Mouse (Mus musculus) MEL (cell line): Measurements from ENCODE around the gene Gm5150. TPM values are rescaled to one million over a fixed set of nuclear protein-coding genes. Genes with fewer than 3 reads are reported as not detected.
"Not testable (repeated sequence)": the region's sequence is repeated elsewhere in the genome, so short reads cannot be mapped to it uniquely, and the experiment has no call there.

Experiments used
- DNase-seq: peaks from one replicate; pipeline ENCODE4 v3.0.0; 2011; ENCODE audit warnings: low read depth, low spot score
- H3K27ac ChIP-seq: 2 replicates; pipeline ENCODE4 v1.5.1; 2012; ENCODE audit warnings: low read depth, mild to moderate bottlenecking, control low read depth, low read length, moderate library complexity; ENCODE audit not compliant: control insufficient read depth
- H3K27me3 ChIP-seq, 2 experiments: fragments of 150-350 bp in 1 of 2; sonication (generic) in 1 of 2; 2 replicates each; pipeline ENCODE4 v1.6.1; 2012; ENCODE audit warnings: low read length in 2 of 2, mild to moderate bottlenecking in 2 of 2, improper control_type of control experiment in 1 of 2, moderate library complexity in 1 of 2; ENCODE audit not compliant: insufficient read depth in 2 of 2, control insufficient read depth in 1 of 2
- H3K36me3 ChIP-seq, 2 experiments: 2 replicates each; pipeline ENCODE4 v1.6.1; 2012 to 2014; ENCODE audit warnings: low read length in 2 of 2, improper control_type of control experiment in 1 of 2, inconsistent platforms in 1 of 2, mild to moderate bottlenecking in 1 of 2; ENCODE audit not compliant: insufficient read depth in 2 of 2, control insufficient read depth in 1 of 2
- H3K4me1 ChIP-seq, 2 experiments: fragments of 150-350 bp in 1 of 2; sonication (generic) in 1 of 2; 2 replicates each; pipeline ENCODE4 v1.6.1; 2012; ENCODE audit warnings: low read length in 2 of 2, improper control_type of control experiment in 1 of 2, mild to moderate bottlenecking in 1 of 2; ENCODE audit not compliant: insufficient read depth in 2 of 2, control insufficient read depth in 1 of 2
- H3K4me3 ChIP-seq, 2 experiments: fragments of 150-350 bp in 1 of 2; sonication (generic) in 1 of 2; 2 replicates each; pipeline ENCODE4 v1.5.1; 2012; ENCODE audit warnings: low read depth in 2 of 2, low read length in 2 of 2, mild to moderate bottlenecking in 2 of 2, moderate library complexity in 2 of 2, control low read depth in 1 of 2, improper control_type of control experiment in 1 of 2; ENCODE audit not compliant: control insufficient read depth in 1 of 2, insufficient read depth in 1 of 2
- H3K79me2 ChIP-seq: 2 replicates; pipeline ENCODE4 v1.6.1; 2012; ENCODE audit warnings: mild to moderate bottlenecking, low read length, moderate library complexity; ENCODE audit not compliant: control insufficient read depth, poor library complexity, insufficient read depth
- H3K9ac ChIP-seq: 2 replicates; pipeline ENCODE4 v1.6.1; 2012; ENCODE audit warnings: low read depth, mild to moderate bottlenecking, control low read depth, low read length, moderate library complexity; ENCODE audit not compliant: control insufficient read depth, poor library complexity, severe bottlenecking
- H3K9me3 ChIP-seq: fragments of 150-350 bp; sonication (generic); replicated peaks from 2 replicates; pipeline ENCODE4 v1.6.1; 2012; ENCODE audit warnings: mild to moderate bottlenecking, low read length, improper control_type of control experiment, moderate library complexity; ENCODE audit not compliant: insufficient read depth
- BHLHE40 ChIP-seq: IDR thresholded peaks from 2 replicates; pipeline ENCODE4 v1.6.1; 2012; ENCODE audit warnings: low read depth, mild to moderate bottlenecking, inconsistent platforms, low read length, improper control_type of control experiment, borderline replicate concordance
- CHD1 ChIP-seq: IDR thresholded peaks from 2 replicates; pipeline ENCODE4 v1.6.1; 2012; ENCODE audit warnings: low read depth, mild to moderate bottlenecking, inconsistent platforms, low read length, improper control_type of control experiment
- CTCF ChIP-seq, 3 experiments: IDR thresholded peaks in 2 of 3; conservative IDR thresholded peaks in 1 of 3; 2 replicates each; pipeline ENCODE4 v1.5.1; 2011 to 2012; ENCODE audit warnings: low read length in 3 of 3, low read depth in 2 of 3, mild to moderate bottlenecking in 2 of 3, improper control_type of control experiment in 1 of 3, inconsistent platforms in 1 of 3, mixed read lengths in 1 of 3, moderate library complexity in 1 of 3; ENCODE audit not compliant: control insufficient read depth in 1 of 3, insufficient read depth in 1 of 3, poor library complexity in 1 of 3, severe bottlenecking in 1 of 3
- ETS1 ChIP-seq: IDR thresholded peaks from 2 replicates; pipeline ENCODE4 v1.6.1; 2012; ENCODE audit warnings: low read depth, mild to moderate bottlenecking, inconsistent platforms, low read length, improper control_type of control experiment, moderate library complexity
- GABPA ChIP-seq: IDR thresholded peaks from 2 replicates; pipeline ENCODE4 v1.6.1; 2012; ENCODE audit warnings: low read depth, mild to moderate bottlenecking, inconsistent platforms, low read length, improper control_type of control experiment, moderate library complexity
- KAT2A ChIP-seq: conservative IDR thresholded peaks from 2 replicates; pipeline ENCODE4 v1.6.1; 2012; ENCODE audit warnings: low read depth, low read length, improper control_type of control experiment, inconsistent platforms
- MAFK ChIP-seq: IDR thresholded peaks from 2 replicates; pipeline ENCODE4 v1.6.1; 2011; ENCODE audit warnings: low read depth, mild to moderate bottlenecking, low read length, improper control_type of control experiment, borderline replicate concordance
- MAZ ChIP-seq: IDR thresholded peaks from 2 replicates; pipeline ENCODE4 v1.6.1; 2012; ENCODE audit warnings: low read depth, mild to moderate bottlenecking, inconsistent platforms, low read length, improper control_type of control experiment
- MEF2A ChIP-seq: IDR thresholded peaks from 2 replicates; pipeline ENCODE4 v1.6.1; 2014; ENCODE audit warnings: low read depth, mild to moderate bottlenecking, inconsistent platforms, low read length, improper control_type of control experiment; ENCODE audit not compliant: poor library complexity, insufficient replicate concordance, severe bottlenecking; ENCODE audit errors: extremely low read depth
- MXI1 ChIP-seq: IDR thresholded peaks from 2 replicates; pipeline ENCODE4 v1.6.1; 2011; ENCODE audit warnings: mild to moderate bottlenecking, low read depth, low read length, improper control_type of control experiment
- NELFE ChIP-seq: IDR thresholded peaks from 2 replicates; pipeline ENCODE4 v1.6.1; 2011; ENCODE audit warnings: low read depth, low read length, improper control_type of control experiment
- NRF1 ChIP-seq: IDR thresholded peaks from 2 replicates; pipeline ENCODE4 v1.6.1; 2014; ENCODE audit warnings: low read depth, mild to moderate bottlenecking, inconsistent platforms, low read length, improper control_type of control experiment, moderate library complexity; ENCODE audit not compliant: poor library complexity, insufficient read depth, severe bottlenecking
- POLR2A ChIP-seq, 2 experiments: IDR thresholded peaks; 2 replicates each; pipeline ENCODE4 v1.6.1; 2011 to 2012; ENCODE audit warnings: low read length in 2 of 2, mild to moderate bottlenecking in 2 of 2, control low read depth in 1 of 2, improper control_type of control experiment in 1 of 2, low read depth in 1 of 2, moderate library complexity in 1 of 2; ENCODE audit not compliant: control insufficient read depth in 1 of 2, insufficient read depth in 1 of 2, poor library complexity in 1 of 2
- POLR2AphosphoS2 ChIP-seq: IDR thresholded peaks from 2 replicates; pipeline ENCODE4 v1.6.1; 2011; ENCODE audit warnings: low read length, improper control_type of control experiment
- RAD21 ChIP-seq: IDR thresholded peaks from 2 replicates; pipeline ENCODE4 v1.6.1; 2011; ENCODE audit warnings: mild to moderate bottlenecking, low read depth, low read length, improper control_type of control experiment
- RCOR1 ChIP-seq: IDR thresholded peaks from 2 replicates; pipeline ENCODE4 v1.6.1; 2012; ENCODE audit warnings: low read depth, mild to moderate bottlenecking, inconsistent platforms, low read length, improper control_type of control experiment
- SIN3A ChIP-seq: IDR thresholded peaks from 2 replicates; pipeline ENCODE4 v1.6.1; 2012; ENCODE audit warnings: low read length, improper control_type of control experiment, inconsistent platforms
- SMC3 ChIP-seq: IDR thresholded peaks from 2 replicates; pipeline ENCODE4 v1.6.1; 2011; ENCODE audit warnings: low read depth, low read length, improper control_type of control experiment
- TAL1 ChIP-seq: IDR thresholded peaks from 2 replicates; pipeline ENCODE4 v1.6.1; 2012; ENCODE audit warnings: mild to moderate bottlenecking, inconsistent platforms, low read length, moderate library complexity, mixed read lengths
- ZC3H11A ChIP-seq: IDR thresholded peaks from 2 replicates; pipeline ENCODE4 v1.6.1; 2012; ENCODE audit warnings: low read depth, mild to moderate bottlenecking, inconsistent platforms, low read length, improper control_type of control experiment
- ZKSCAN1 ChIP-seq: IDR thresholded peaks from 2 replicates; pipeline ENCODE4 v1.6.1; 2012; ENCODE audit warnings: low read depth, mild to moderate bottlenecking, inconsistent platforms, low read length, improper control_type of control experiment, moderate library complexity
- ZMIZ1 ChIP-seq: IDR thresholded peaks from 2 replicates; pipeline ENCODE4 v1.6.1; 2012; ENCODE audit warnings: low read depth, mild to moderate bottlenecking, inconsistent platforms, low read length, improper control_type of control experiment, moderate library complexity
- polyA plus RNA-seq, 2 experiments: library from polyadenylated mRNA; stranded (reverse) in 1 of 2; unstranded in 1 of 2; fragments of >175 nt in 1 of 2; fragments of >200 nt in 1 of 2; gene quantifications; 2 replicates each; pipeline versions ENCODE4 v1.2.1 to v1.2.4; 2012; ENCODE audit warnings: low replicate concordance in 2 of 2, low read depth in 1 of 2; ENCODE audit not compliant: insufficient read length in 2 of 2, insufficient read depth in 1 of 2, missing spikeins in 1 of 2
- total RNA-seq: library from RNA; depleted of rRNA; stranded (reverse); fragments of 300-350 nt; gene quantifications from 2 replicates; pipeline ENCODE4 v1.2.3, GENCODE M21; 2012; rRNA removed

Gm5150 gene
- total RNA-seq (not detected in 2 replicates), polyA plus RNA-seq (not detected)

DNA sequence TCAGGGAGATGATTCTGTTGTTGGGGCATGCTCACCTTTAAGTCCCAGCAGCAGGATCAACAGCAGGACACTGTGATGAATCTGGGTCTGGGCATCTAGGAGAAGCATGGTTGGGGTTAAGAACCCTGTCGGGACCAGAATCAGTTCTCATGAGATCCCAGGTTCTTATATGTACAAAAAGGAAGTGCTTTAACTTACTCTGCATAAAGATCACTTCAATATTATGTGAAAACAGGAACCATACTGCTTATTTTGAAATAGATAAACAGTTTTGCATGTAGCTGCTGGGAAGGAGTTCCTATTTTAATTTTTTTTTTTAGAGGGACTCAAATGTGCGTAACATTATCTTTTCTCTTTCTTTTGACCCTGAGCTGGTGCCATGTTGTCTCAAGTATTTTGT, at the start of gene Gm5150:
Gm5150 (minus strand) TSS at position 223 of the 400 bp plus-strand sequence.
- TF ChIP-seq BHLHE40 (no peak), SMC3 (no peak), POLR2AphosphoS2 (no peak)
- no peak for DNase-seq
- H3K9ac ChIP-seq: no peak within 1 kb of the TSS
- no peaks in the 10 kb centered on the region for H3K79me2 ChIP-seq
- H3K4me1 ChIP-seq: no peaks in the 10 kb centered on the region
- H3K27me3 ChIP-seq: no peaks in the 10 kb centered on the region
- H3K4me3 ChIP-seq: no peak within 1 kb of the TSS
- no peaks in the 10 kb centered on the region for H3K9me3 ChIP-seq
- H3K27ac ChIP-seq: no peak within 1 kb of the TSS
- no peaks in the 10 kb centered on the region for H3K36me3 ChIP-seq

DNA sequence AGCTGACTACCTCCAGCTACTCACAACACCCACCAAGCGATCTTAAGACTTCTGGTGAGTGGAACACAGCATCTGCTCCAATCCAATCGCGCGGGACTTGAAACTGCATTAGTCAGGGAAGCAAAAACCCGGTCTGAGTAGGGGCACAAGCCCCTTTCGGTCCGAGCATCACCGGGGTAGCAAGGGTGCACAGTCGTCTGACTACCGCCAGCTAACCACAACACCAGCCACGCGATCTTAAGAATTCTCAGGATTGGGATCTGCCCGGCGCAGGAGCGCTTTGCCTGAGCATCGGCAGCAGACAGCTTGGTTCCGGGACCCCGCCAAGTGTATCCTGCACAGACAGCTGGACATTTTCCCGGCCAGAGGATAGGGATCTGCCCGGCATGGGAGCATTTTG, 45.5 kb upstream of the Gm5150 start:
- DNase-seq, H3K36me3 ChIP-seq, H3K27ac ChIP-seq, H3K4me1 ChIP-seq, H3K4me3 ChIP-seq, H3K9me3 ChIP-seq, H3K79me2 ChIP-seq, H3K9ac ChIP-seq, H3K27me3 ChIP-seq: not testable (repeated sequence)

- TF ChIP-seq NELFE (no peak), ZKSCAN1 (no peak), POLR2AphosphoS2 (no peak), POLR2A (IDR thresholded peaks at IDR 0.05; ENCODE audit: control insufficient read depth in 1 of 2, insufficient read depth in 1 of 2, low read depth in 1 of 2, low read length in 2 of 2, poor library complexity in 1 of 2) (no peak), MAZ (no peak), MEF2A (no peak), SIN3A (no peak), ZC3H11A (no peak), MXI1 (no peak), CHD1 (no peak), ETS1 (no peak), TAL1 (no peak), NRF1 (no peak), ZMIZ1 (no peak), CTCF (IDR thresholded peaks at IDR 0.05 in 2 of 3, conservative IDR thresholded peaks at IDR 0.05 in 1 of 3; ENCODE audit: control insufficient read depth in 1 of 3, insufficient read depth in 1 of 3, low read depth in 2 of 3, low read length in 3 of 3, poor library complexity in 1 of 3, severe bottlenecking in 1 of 3) (no peak; a peak in 1 of 6 replicates), MAFK (no peak), RAD21 (no peak), KAT2A (no peak), GABPA (no peak), RCOR1 (no peak)
- Histone ChIP-seq H3K4me1 (no peaks in the 10 kb centered on the region), H3K79me2 (no peaks in the 10 kb centered on the region), H3K9me3 (no peaks in the 10 kb centered on the region), H3K9ac (no peak overlapping the region), H3K36me3 (no peaks in the 10 kb centered on the region), H3K27ac (no peak overlapping the region), H3K27me3 (no peaks in the 10 kb centered on the region), H3K4me3 (no peak overlapping the region)
- no peak for DNase-seq
Observed at GRCm38 (mm10) chr3:16047288-16047687, 41.1 kb upstream of the Gm5150 start.
